Mouse (Mus musculus) hindbrain, embryonic 14.5 days (tissue): Measurements from ENCODE around the gene Dnajb3. TPM values are rescaled to one million over a fixed set of nuclear protein-coding genes. Genes with fewer than 3 reads are reported as not detected.
"Not testable (repeated sequence)": the region's sequence is repeated elsewhere in the genome, so short reads cannot be mapped to it uniquely, and the experiment has no call there.

Source experiments
- ATAC-seq: fragments of 200-750 bp; cut with Nextera tagmentation; 2 replicates; pipeline ENCODE4 v1.8.0; 2017; ENCODE audit warnings: moderate number of reproducible peaks, mild to moderate bottlenecking, moderate TSS enrichment, moderate library complexity; ENCODE audit not compliant: low FRiP score
- DNase-seq: peaks from one replicate; pipeline ENCODE4 v3.0.0-alpha.2; 2015; ENCODE audit warnings: low spot score
- H3K27ac ChIP-seq: fragments of 300-500 bp; sonication (generic); 2 replicates; pipeline ENCODE4 v1.5.1; 2014; ENCODE audit warnings: mild to moderate bottlenecking, moderate library complexity
- H3K27me3 ChIP-seq: fragments of 300-500 bp; sonication (generic); 2 replicates; pipeline ENCODE4 v1.6.1; 2014; ENCODE audit warnings: mild to moderate bottlenecking, low read length, mixed read lengths; ENCODE audit not compliant: control insufficient read depth, insufficient read depth
- H3K36me3 ChIP-seq: fragments of 300-500 bp; sonication (generic); replicated peaks from 2 replicates; pipeline ENCODE4 v1.6.1; 2014; ENCODE audit not compliant: control insufficient read depth, insufficient read depth
- H3K4me1 ChIP-seq: fragments of 300-500 bp; sonication (generic); replicated peaks from 2 replicates; pipeline ENCODE4 v1.6.1; 2014; ENCODE audit warnings: antibody characterized with exemption, low read length, mixed read lengths; ENCODE audit not compliant: control insufficient read depth, insufficient read depth
- H3K4me2 ChIP-seq: fragments of 300-500 bp; sonication (generic); replicated peaks from 2 replicates; pipeline ENCODE4 v1.6.1; 2014; ENCODE audit warnings: mild to moderate bottlenecking, moderate library complexity
- H3K4me3 ChIP-seq: fragments of 300-500 bp; sonication (generic); replicated peaks from 2 replicates; pipeline ENCODE4 v1.5.1; 2014; ENCODE audit warnings: mild to moderate bottlenecking, low read length
- H3K9ac ChIP-seq: fragments of 300-500 bp; sonication (generic); 2 replicates; pipeline ENCODE4 v1.6.1; 2014
- H3K9me3 ChIP-seq: fragments of 300-500 bp; sonication (generic); 2 replicates; pipeline ENCODE4 v1.6.1; 2016; ENCODE audit warnings: low read length; ENCODE audit not compliant: control insufficient read depth
- WGBS: fragments of 180-500 bp; shearing (Covaris S2); extraction: QIAGEN DNeasy Blood & Tissue Kit; methylation state at CpG from one replicate; pipeline ENCODE4 v1.1.7; 2014; 5-methylcytosine and 5-hydroxymethylcytosine counted together
- polyA plus RNA-seq: library from polyadenylated mRNA; unstranded; fragments of >200 nt; fragmentation: Nextera tagmentation; extraction: Ambion mirVana; gene quantifications from 2 replicates; pipeline ENCODE4 v1.2.1, GENCODE M21; 2014

Dnajb3 gene
- polyA plus RNA-seq, 1 experiment from 2014 or later, result 16.5 TPM

DNA sequence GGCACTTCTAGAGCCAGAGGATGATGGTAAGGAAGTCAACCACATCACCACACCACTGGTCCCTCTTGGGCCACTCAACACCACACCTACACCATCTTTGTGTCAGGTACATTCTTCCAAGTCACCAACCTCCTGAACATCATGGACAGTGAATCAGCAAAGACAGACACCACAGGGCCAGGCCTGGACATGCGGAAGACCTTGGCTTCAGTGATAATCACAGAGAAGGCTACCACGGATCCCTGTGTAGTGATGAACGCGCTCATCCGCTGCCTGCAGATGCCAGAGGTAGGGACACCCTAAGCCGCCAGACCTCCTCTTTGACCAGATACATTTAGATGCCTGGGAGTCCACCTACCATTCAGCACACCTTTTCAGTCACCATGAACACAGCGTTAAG lies 22.5 kb upstream of the Dnajb3 start:
- Histone ChIP-seq H3K4me1 (no peaks in the 10 kb centered on the region), H3K27ac (no peak overlapping the region), H3K9me3 (peaks cover 79% of the 10 kb centered on the region), H3K4me3 (no peak overlapping the region), H3K4me2 (no peak overlapping the region), H3K36me3 (no peaks in the 10 kb centered on the region), H3K27me3 (no peaks in the 10 kb centered on the region), H3K9ac (no peak overlapping the region)
- DNase-seq (no peak), ATAC-seq (no peak)
- 69% methylated on average over 7 of the region's 7 CpGs for WGBS

DNA sequence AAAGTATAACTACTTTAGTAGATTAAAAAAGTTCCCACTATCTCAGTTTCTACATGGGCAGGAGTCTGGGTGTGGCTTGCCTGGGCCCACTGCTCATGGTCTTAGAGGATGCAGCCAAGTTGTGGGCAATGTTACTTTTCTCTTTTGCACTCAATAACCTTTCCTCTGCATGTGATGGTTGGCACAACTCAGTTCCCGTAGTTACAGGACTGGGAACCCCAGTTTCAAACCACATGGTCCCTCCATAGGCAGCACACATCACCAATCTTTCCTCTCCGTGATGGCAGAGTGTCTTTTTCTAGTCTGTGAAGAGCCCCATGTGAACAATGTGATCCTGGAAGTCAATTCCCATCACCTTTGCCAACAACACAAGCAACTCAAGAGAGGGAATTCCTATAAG lies 21.9 kb upstream of the Dnajb3 start:
- H3K27me3 ChIP-seq, result no peaks in the 10 kb centered on the region
- peaks cover 73% of the 10 kb centered on the region for H3K9me3 ChIP-seq
- H3K27ac ChIP-seq, result no peak overlapping the region
- DNase-seq (no peak), ATAC-seq (no peak)
- no peak overlapping the region for H3K4me3 ChIP-seq
- H3K9ac ChIP-seq, result no peak overlapping the region
- H3K36me3 ChIP-seq, result no peaks in the 10 kb centered on the region
- no peaks in the 10 kb centered on the region for H3K4me1 ChIP-seq
- WGBS, result 64% methylated on average over 2 of the region's 2 CpGs
- no peak overlapping the region for H3K4me2 ChIP-seq

DNA sequence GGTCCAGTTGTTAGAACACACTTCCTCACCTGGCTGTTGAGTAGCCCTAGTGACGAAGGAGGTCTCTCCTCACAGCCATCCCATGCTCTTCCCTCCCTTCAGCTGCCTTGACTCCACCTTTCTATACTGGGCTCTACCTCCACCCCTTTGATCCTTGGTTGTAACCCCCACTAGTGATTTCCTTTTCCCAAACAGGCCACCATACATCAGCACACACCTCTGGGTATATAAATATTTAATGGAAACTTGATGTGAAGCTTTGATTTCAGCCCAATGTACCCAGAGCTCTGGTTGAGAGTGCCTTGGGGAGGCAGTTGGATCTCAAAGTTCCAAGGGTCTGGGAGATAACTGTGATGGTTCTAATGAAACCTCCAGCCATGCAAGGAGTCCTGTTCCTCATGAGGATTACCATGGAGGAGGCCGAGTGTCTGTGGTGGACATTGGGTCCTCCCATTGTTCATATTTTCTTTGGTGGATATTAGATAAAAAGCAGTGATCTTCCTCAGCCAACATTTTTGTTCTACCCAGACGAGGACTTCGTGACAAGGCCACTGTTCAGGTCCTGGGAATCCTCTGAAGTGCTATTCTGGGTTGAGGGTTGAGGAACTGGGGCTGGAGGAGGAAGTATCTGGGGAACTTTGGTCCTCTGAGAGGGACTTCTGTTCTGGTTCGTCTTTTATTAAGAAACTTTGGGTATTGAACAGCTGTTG lies 21.2 kb upstream of the Dnajb3 start, which contains the start of gene Mroh2a:
Gene Mroh2a, plus strand, starts transcription at position 317 of the 710 bp plus-strand sequence.
- Histone ChIP-seq H3K9ac (no peak within 1 kb of the TSS), H3K4me3 (no peak within 1 kb of the TSS), H3K4me1 (no peaks in the 10 kb centered on the region), H3K27ac (no peak within 1 kb of the TSS), H3K36me3 (no peaks in the 10 kb centered on the region), H3K4me2 (no peak within 1 kb of the TSS), H3K9me3 (peaks cover 73% of the 10 kb centered on the region), H3K27me3 (no peaks in the 10 kb centered on the region)
- no peak for ATAC-seq
- WGBS, result 58% methylated on average over 5 of the region's 5 CpGs
- DNase-seq, result no peak

DNA sequence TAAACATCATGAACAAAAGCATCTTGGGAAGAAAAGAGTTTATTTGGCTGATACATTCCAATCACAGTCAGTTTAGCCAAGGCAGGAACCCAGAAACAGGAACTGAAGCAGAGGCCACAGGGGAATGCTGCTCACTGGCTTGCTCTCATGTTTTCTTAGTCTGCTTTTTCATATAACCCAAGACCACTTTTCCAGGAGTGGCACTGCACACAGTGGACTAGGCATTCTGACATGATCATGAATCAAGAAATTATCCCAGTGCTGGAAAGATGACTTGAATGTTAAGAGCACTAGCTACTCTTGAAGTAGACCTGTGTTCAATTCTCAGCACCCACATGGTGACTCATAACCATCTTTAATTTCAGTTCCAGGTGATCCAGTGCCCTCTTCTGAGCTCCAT lies 20.2 kb upstream of the Dnajb3 start:
- Histone ChIP-seq H3K4me1 (no peaks in the 10 kb centered on the region), H3K27ac (no peak overlapping the region), H3K4me3 (no peak overlapping the region), H3K36me3 (no peaks in the 10 kb centered on the region), H3K27me3 (no peaks in the 10 kb centered on the region), H3K9me3 (peaks cover 62% of the 10 kb centered on the region), H3K9ac (no peak overlapping the region), H3K4me2 (no peak overlapping the region)
- DNase-seq, result no peak
- no peak for ATAC-seq

DNA sequence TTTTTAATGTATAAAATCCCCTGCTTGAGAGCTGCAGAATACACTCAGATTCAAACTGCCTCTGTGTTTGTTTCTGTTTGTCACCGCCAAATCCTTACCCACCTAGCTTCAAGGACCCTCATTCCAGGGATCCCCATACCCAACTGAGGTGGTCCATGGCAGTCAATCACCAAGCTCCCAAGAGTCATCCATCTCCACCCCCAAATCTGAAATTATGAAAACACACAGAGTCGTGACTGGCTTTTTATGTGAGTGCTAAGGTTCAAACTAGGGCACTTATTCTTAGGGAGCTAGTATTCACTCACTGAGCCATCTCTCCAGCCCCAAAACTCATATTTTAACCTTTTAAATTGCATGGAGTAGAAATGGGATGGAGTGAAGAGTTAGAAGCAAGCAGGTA lies 19.7 kb upstream of the Dnajb3 start:
- H3K4me1 ChIP-seq, H3K27me3 ChIP-seq, H3K4me2 ChIP-seq, H3K9ac ChIP-seq, DNase-seq, ATAC-seq, H3K4me3 ChIP-seq, H3K27ac ChIP-seq, H3K36me3 ChIP-seq: not testable (repeated sequence)
- WGBS, result 40% methylated on average over 2 of the region's 2 CpGs
- H3K9me3 ChIP-seq, result peaks cover 57% of the 10 kb centered on the region

DNA sequence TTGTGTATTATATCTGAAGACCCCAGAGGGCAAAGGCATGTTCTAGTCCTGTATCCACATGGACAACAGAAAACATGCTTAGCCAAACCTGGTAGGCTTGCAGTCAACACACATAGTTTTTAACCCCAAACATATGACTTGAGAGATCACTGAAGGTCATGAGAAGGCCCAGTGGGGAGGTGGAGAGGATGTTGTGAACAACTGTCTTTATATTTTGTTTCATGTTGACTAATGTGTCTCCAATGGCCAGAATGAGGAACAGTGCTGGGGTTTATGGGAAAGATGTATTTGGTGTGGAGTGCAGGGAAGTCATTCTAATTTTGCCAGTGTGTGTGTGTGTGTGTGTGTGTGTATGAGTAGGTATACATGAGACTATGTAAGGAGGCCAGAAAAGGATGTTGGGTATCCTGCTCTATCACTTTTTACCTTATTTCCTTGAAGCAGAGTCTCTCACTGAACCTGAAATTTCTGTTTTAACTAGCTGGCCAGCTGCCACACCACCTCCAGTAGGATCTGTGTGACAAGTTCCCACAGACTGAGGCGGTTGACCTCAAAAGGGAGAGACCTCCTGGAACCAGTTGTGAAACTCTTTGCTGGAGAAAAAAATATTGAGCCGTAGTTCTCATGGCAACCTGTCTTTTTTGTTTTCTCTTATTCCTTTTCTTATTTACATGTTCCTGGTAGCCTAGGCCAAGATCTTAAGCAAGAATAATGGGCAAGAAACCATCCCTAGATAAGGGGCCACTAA lies 18.6 kb upstream of the Dnajb3 start:
- no peak overlapping the region for H3K27ac ChIP-seq
- H3K4me2 ChIP-seq, result no peak overlapping the region
- ATAC-seq (no peak), DNase-seq (no peak)
- H3K9ac ChIP-seq, result no peak overlapping the region
- H3K4me3 ChIP-seq, result no peak overlapping the region
- 75% methylated on average over 2 of the region's 2 CpGs for WGBS
- H3K36me3 ChIP-seq, result no peaks in the 10 kb centered on the region
- no peaks in the 10 kb centered on the region for H3K27me3 ChIP-seq
- peaks cover 46% of the 10 kb centered on the region for H3K9me3 ChIP-seq
- H3K4me1 ChIP-seq, result no peaks in the 10 kb centered on the region

DNA sequence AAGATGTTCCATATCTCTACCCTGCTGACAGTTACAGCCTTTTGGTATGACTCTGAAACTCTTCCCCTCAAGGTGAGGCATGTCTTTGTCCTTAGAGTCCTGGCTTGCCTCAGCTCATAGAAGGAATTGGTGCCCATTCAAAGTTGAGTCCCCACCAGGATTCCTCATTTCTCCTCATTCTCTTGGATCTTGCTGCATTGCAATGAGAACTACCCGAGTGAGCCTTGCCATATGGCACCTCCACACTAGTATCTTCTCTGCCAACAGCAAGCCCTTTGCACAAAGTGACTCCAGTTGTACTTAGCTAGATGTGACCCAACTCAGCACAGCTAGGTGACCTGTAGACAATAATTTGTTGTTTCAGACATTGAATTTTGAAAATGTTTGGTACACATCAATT lies 18.0 kb upstream of the Dnajb3 start:
- no peaks in the 10 kb centered on the region for H3K27me3 ChIP-seq
- no peaks in the 10 kb centered on the region for H3K36me3 ChIP-seq
- ATAC-seq (no peak), DNase-seq (no peak)
- H3K9me3 ChIP-seq, result peaks cover 40% of the 10 kb centered on the region
- H3K4me3 ChIP-seq, result no peak overlapping the region
- no peaks in the 10 kb centered on the region for H3K4me1 ChIP-seq
- 63% methylated on average over 1 of the region's 1 CpGs for WGBS
- no peak overlapping the region for H3K9ac ChIP-seq
- H3K4me2 ChIP-seq, result no peak overlapping the region
- no peak overlapping the region for H3K27ac ChIP-seq

DNA sequence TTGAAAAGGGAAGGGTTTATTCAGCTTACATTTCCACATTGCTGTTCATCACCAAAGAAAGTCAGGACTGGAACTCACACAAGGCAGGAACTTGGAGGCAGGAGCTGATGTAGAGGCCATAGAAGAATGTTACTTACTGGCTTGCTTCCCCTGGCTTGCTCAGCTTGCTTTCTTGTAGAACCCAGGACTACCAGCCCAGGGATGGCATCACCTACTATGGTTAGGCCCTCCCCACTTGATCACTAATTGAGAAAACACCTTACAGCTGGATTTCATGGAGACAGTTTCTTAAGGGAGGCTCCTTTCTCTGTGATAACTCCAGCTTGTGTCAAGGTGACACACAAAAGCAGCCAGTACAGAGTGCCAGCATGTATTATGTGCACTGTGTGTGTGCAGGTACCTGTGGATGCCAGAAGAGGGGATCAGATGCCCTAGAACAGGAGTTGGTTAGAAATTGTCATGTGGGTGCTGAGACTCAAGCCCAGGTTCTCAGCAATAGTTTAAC lies 17.5 kb upstream of the Dnajb3 start:
- H3K27me3 ChIP-seq, H3K4me3 ChIP-seq, H3K4me1 ChIP-seq, H3K4me2 ChIP-seq, DNase-seq, ATAC-seq, H3K27ac ChIP-seq, H3K9ac ChIP-seq, H3K36me3 ChIP-seq: not testable (repeated sequence)
- H3K9me3 ChIP-seq, result peaks cover 35% of the 10 kb centered on the region

DNA sequence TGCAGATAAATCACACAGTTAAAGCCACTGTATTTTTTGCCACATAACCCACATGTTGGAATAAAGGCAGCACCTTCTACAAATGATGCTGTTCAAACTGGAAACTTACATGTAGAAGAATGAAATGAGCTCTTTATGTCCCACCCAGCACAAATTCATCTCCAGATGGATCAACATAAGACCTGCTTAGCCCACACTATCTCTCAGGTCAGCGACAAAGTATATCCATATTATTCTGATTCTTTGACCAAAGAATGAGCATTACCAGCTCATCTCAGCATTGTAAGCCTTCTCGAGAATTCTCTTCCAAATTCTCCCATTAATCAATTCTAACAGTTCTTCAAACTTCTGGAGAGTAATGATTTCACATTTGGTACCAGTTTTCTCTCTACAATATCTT lies 16.6 kb upstream of the Dnajb3 start:
- H3K9ac ChIP-seq, result no peak overlapping the region
- no peak overlapping the region for H3K4me2 ChIP-seq
- H3K9me3 ChIP-seq, result peaks cover 27% of the 10 kb centered on the region
- ATAC-seq (no peak), DNase-seq (no peak)
- no peak overlapping the region for H3K4me3 ChIP-seq
- H3K4me1 ChIP-seq, result no peaks in the 10 kb centered on the region
- no peaks in the 10 kb centered on the region for H3K27me3 ChIP-seq
- 56% methylated on average over 2 of the region's 2 CpGs for WGBS
- H3K36me3 ChIP-seq, result no peaks in the 10 kb centered on the region
- H3K27ac ChIP-seq, result no peak overlapping the region
